Mouse (Mus musculus): ENCODE measurements at regions not wholly inside any gene's neighbourhood (a gene's known extent, or its start where the extent isn't known, plus 50 kb on each side); places are given as distances from the start of the nearest gene placed in this dataset.

- peak; percentile 62 for TF ChIP-seq CTCF (IDR thresholded peaks at IDR 0.05; ENCODE audit: low read depth)
- no peak for TF ChIP-seq EP300 (IDR thresholded peaks at IDR 0.05; ENCODE audit: low read depth)
Observed at GRCm38 (mm10) chr6:127379511-127379910, 67.1 kb upstream of the Parp11 start.

Data from heart, postnatal 0 days (tissue).